Mouse (Mus musculus): Measurements from ENCODE around the gene Slc47a1. TPM values are rescaled to one million over a fixed set of nuclear protein-coding genes. Genes with fewer than 3 reads are reported as not detected.
"Not testable (repeated sequence)": the region's sequence is repeated elsewhere in the genome, so short reads cannot be mapped to it uniquely, and the experiment has no call there.

The Slc47a1 gene
- polyA plus RNA-seq, 1 experiment from 2014 or later: 0.09 TPM

- ATAC-seq (no peak), DNase-seq (ENCODE audit: low read depth, low spot score) (no peak)
- in situ Hi-C loops (cut with MboI; ENCODE audit: low pct_unique_long_range_greater_than_20kb): no loop called here
- H3K27me3 ChIP-seq: peaks cover 12% of the 10 kb centered on the region
- ChIA-PET POLR2A (interaction anchor here (0.6 kb wide), 1 partner anchor 368 kb away, joined by 4 read pairs; no protein-coding TSS in a partner anchor), CTCF (interaction anchor here (1.3 to 1.5 kb wide), 2 partner anchors 15 to 88 kb away, joined by 3 read pairs; no protein-coding TSS in a partner anchor)
- no peak for TF ChIP-seq CTCF (IDR thresholded peaks at IDR 0.05)
Observed at GRCm38 (mm10) chr11:61319923-61320567, 58.1 kb downstream of the Slc47a1 start.

GRCm38 (mm10) chr11:61319233-61319922 is 58.8 kb downstream of the Slc47a1 start:
- DNase-seq (ENCODE audit: low read depth, low spot score) (no peak), ATAC-seq (no peak)
- TF ChIP-seq CTCF (IDR thresholded peaks at IDR 0.05): no peak
- ChIA-PET POLR2A (interaction anchor here (0.6 kb wide), 1 partner anchor 367 kb away, joined by 4 read pairs; no protein-coding TSS in a partner anchor), CTCF (interaction anchor here (1.3 to 1.5 kb wide), 2 partner anchors 16 to 88 kb away, joined by 3 read pairs; no protein-coding TSS in a partner anchor)
- in situ Hi-C loops (cut with MboI; ENCODE audit: low pct_unique_long_range_greater_than_20kb): no loop called here
- H3K27me3 ChIP-seq: peaks cover 12% of the 10 kb centered on the region

DNA sequence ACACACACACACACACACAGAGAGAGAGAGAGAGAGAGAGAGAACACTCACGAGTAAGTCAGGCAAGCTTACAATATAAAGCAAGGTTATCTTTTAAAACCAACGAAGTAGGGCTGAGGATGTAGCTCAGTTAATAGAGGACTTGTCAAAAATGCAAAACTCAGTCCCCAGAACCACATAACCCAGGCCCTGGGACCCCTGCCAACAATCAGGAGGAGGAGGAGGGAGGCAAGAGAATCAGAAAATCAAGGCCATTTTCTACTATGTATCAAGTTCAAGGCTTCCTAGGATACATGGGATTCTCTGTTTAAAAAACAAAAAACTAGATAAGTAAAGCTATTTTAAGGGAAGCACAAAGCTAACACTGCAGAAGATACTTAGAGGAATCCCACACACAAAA is 61.3 kb downstream of the Slc47a1 start:
- ATAC-seq: no peak
- peaks cover 12% of the 10 kb centered on the region for H3K27me3 ChIP-seq
- in situ Hi-C loops (cut with MboI; ENCODE audit: low pct_unique_long_range_greater_than_20kb): no loop called here
- ChIA-PET CTCF (no interaction called here), POLR2A (no interaction called here)
- DNase-seq (ENCODE audit: low read depth, low spot score): no peak
- TF ChIP-seq CTCF (IDR thresholded peaks at IDR 0.05): no peak

DNA sequence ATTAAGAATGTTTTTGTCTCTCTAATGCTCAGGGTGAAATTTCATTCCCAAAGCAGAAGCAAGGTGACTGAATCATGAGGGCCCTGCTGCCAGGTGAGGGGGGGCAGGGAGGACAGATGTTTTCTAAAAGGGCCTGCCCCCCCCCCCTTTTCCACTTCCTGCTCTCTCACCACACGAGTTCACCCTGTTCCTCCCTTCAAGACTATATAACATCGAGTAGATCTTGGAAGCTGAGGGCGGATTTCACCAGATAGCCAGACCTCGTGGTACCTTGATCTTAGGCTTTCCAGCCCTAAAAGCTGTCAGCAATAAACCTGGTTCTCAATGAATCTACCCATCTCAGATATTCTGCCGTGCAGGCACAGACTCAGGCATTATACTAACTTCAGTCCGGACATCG is 67.8 kb downstream of the Slc47a1 start:
- ChIA-PET CTCF (no interaction called here), POLR2A (no interaction called here)
- ATAC-seq: no peak
- in situ Hi-C loops (cut with MboI; ENCODE audit: low pct_unique_long_range_greater_than_20kb): no loop called here
- TF ChIP-seq CTCF (IDR thresholded peaks at IDR 0.05): no peak
- no peak for DNase-seq (ENCODE audit: low read depth, low spot score)
- peaks cover 7% of the 10 kb centered on the region for H3K27me3 ChIP-seq

GRCm38 (mm10) chr11:61309831-61310230 is 68.3 kb downstream of the Slc47a1 start:
- ATAC-seq: no peak
- DNase-seq (ENCODE audit: low read depth, low spot score): no peak
- POLR2A ChIA-PET: no interaction called here
- TF ChIP-seq CTCF (IDR thresholded peaks at IDR 0.05): no peak
- CTCF ChIA-PET: no interaction called here
- H3K27me3 ChIP-seq: peaks cover 7% of the 10 kb centered on the region
- in situ Hi-C loops (cut with MboI; ENCODE audit: low pct_unique_long_range_greater_than_20kb): no loop called here

GRCm38 (mm10) chr11:61307795-61308194 is 70.3 kb downstream of the Slc47a1 start:
- H3K27me3 ChIP-seq: peaks cover 7% of the 10 kb centered on the region
- no peak for TF ChIP-seq CTCF (IDR thresholded peaks at IDR 0.05)
- in situ Hi-C loops (cut with MboI; ENCODE audit: low pct_unique_long_range_greater_than_20kb): no loop called here
- no peak for ATAC-seq
- ChIA-PET CTCF (no interaction called here), POLR2A (no interaction called here)
- no peak for DNase-seq (ENCODE audit: low read depth, low spot score)

DNA sequence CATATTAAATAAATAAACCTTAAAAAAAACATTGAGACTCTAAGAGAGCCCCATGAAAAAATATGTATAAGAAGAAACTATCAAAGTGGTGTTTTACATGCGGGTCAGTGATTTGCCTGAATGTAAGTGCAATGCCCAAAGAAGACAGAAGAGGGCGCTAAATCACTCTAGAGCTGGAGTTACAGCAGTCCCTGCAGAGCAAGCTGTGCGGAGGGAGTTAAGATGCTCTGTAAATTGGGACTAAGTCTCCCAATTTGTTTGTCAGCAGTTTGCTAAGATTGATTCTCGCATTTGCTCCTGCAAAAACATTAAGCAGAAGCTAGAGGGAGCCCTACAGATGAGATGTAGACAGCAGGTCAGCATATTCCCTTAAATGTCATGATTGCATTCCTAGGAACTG is 72.8 kb downstream of the Slc47a1 start:
- in situ Hi-C loops (cut with MboI; ENCODE audit: low pct_unique_long_range_greater_than_20kb): no loop called here
- H3K27me3 ChIP-seq: peaks cover 7% of the 10 kb centered on the region
- peak; percentile 4 for DNase-seq (ENCODE audit: low read depth, low spot score)
- CTCF ChIA-PET: interaction anchor here (1.3 to 1.6 kb wide), 2 partner anchors 9 to 16 kb away, joined by 3 to 6 read pairs; no protein-coding TSS in a partner anchor
- no peak for ATAC-seq
- POLR2A ChIA-PET: no interaction called here
- peak; percentile 78 for TF ChIP-seq CTCF (IDR thresholded peaks at IDR 0.05)

DNA sequence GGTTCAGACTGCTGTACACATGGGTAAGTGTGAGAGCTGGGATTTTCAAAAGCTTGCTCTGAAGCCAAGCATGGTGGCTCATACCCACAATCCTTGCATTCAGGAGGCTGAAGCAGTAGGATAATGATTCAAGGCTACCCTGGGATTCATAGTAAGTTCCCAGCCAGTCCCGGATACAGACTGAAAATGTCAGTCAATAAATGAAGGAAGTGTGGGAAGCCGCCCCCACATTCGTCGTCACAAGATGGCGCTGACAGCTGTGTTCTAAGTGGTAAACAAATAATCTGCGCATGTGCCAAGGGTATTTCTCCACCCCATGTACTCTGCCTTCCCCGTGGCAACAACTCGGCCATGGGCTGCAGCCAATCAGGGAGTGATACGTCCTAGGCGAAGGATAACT is 73.6 kb downstream of the Slc47a1 start:
- ATAC-seq; H3K27me3 ChIP-seq; CTCF ChIA-PET; POLR2A ChIA-PET; DNase-seq (ENCODE audit: low read depth, low spot score); in situ Hi-C loops (cut with MboI; ENCODE audit: low pct_unique_long_range_greater_than_20kb): not testable (repeated sequence)

DNA sequence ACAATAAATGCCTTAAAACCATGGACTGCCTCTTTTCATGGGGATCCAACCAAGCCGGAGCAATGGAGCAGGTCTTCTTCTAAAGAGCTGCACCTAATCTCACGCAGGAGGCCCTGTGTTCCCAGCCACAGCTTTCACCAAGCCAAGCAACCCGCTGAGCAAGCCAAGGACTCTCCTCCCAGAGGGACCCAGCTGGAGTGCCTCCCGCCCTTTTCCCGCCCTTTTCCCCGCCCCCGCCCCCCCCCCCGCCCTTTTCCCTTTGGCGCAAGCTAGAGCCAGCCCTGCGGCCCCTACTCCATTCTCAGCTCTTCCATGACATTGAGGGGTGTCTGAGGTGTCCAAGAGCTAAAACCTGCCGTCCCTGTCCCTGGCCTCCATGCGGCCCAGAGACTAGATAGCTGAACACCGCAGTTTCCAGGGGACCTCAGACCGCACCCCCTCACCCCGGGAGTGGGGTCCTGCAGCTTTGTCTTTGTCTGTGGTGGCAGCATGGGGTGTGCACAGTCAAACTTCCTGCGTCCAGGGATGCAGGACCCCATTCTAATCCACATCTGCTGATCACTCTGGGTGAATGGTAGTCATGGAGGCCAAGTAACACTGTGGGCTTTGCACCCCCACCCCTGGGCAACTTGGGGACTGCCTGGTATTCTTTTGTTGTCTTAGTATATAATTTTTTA is 77.3 kb downstream of the Slc47a1 start:
- DNase-seq (ENCODE audit: low read depth, low spot score) (no peak), ATAC-seq (no peak)
- ChIA-PET CTCF (no interaction called here), POLR2A (no interaction called here)
- in situ Hi-C loops (cut with MboI; ENCODE audit: low pct_unique_long_range_greater_than_20kb): no loop called here
- H3K27me3 ChIP-seq: no peaks in the 10 kb centered on the region
- TF ChIP-seq CTCF (IDR thresholded peaks at IDR 0.05): no peak

DNA sequence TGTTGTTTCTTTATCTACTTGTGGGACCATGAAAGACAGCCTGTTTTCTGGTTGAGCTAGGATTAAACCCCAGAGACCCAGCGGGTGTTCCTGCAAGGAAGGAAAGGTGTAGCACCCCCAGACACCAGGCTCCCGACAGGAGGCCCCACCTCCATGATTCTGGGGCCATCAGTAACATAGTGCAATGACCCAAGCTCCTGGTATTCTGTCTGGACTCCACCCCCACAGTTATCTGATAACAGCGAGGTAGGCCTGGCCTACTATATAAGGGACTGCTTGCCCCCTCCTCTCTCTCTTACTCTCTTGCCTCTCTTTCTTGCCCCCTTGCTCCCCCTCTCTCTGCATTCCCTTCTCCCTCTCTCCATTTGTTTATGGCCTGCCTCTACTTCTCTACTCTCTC is 77.9 kb downstream of the Slc47a1 start:
- ChIA-PET CTCF (interaction anchor here (1.0 kb wide), 1 partner anchor 10 kb away, joined by 3 read pairs; no protein-coding TSS in a partner anchor), POLR2A (interaction anchor here (0.6 to 1.4 kb wide), 2 partner anchors 12 to 45 kb away, joined by 3 read pairs; no protein-coding TSS in a partner anchor)
- DNase-seq (ENCODE audit: low read depth, low spot score) (no peak), ATAC-seq (no peak)
- in situ Hi-C loops (cut with MboI; ENCODE audit: low pct_unique_long_range_greater_than_20kb): no loop called here
- no peaks in the 10 kb centered on the region for H3K27me3 ChIP-seq
- TF ChIP-seq CTCF (IDR thresholded peaks at IDR 0.05): no peak

GRCm38 (mm10) chr11:61297901-61298300 is 80.2 kb downstream of the Slc47a1 start:
- in situ Hi-C loops (cut with MboI; ENCODE audit: low pct_unique_long_range_greater_than_20kb): no loop called here
- no peak for ATAC-seq
- no peak for TF ChIP-seq CTCF (IDR thresholded peaks at IDR 0.05)
- CTCF ChIA-PET: interaction anchor here (1.1 kb wide), 1 partner anchor 15 kb away, joined by 3 read pairs; no protein-coding TSS in a partner anchor
- POLR2A ChIA-PET: no interaction called here
- H3K27me3 ChIP-seq: no peaks in the 10 kb centered on the region
- DNase-seq (ENCODE audit: low read depth, low spot score): no peak

Data from Patski (cell line).